Mouse (Mus musculus): Measurements from ENCODE around the gene Rhbdd1. TPM values are rescaled to one million over a fixed set of nuclear protein-coding genes. Genes with fewer than 3 reads are reported as not detected.

Gene Rhbdd1
- polyA plus RNA-seq, 1 experiment from 2014 or later, result 12.7 TPM

- H3K4me1 ChIP-seq (ENCODE audit: control insufficient read depth, insufficient read depth, low read length), result peaks cover 19% of the 10 kb centered on the region
- H3K36me3 ChIP-seq (ENCODE audit: control insufficient read depth, insufficient read depth, low read length), result no peaks in the 10 kb centered on the region
- ATAC-seq, result no peak
- peak overlapping the region; percentile 61; the same call in 1 of the 2 replicates for H3K27ac ChIP-seq (ENCODE audit: low read length)
- H3K9ac ChIP-seq (ENCODE audit: low read depth, low read length), result peak overlapping the region; percentile 76
- 21% methylated on average over 4 of the region's 4 CpGs for WGBS
- H3K4me3 ChIP-seq (ENCODE audit: low read length), result peak overlapping the region; percentile 54
- H3K27me3 ChIP-seq (replicated peaks; ENCODE audit: control insufficient read depth, insufficient read depth, low read length), result no peaks in the 10 kb centered on the region
- H3K4me2 ChIP-seq (ENCODE audit: low read depth, low read length), result peak overlapping the region; percentile 85
- no peaks in the 10 kb centered on the region for H3K9me3 ChIP-seq (ENCODE audit: control insufficient read depth, low read length)
Observed at GRCm38 (mm10) chr1:82284403-82284802, 31.8 kb upstream of the Rhbdd1 start.

- no peak for ATAC-seq
- no peak overlapping the region for H3K27ac ChIP-seq (ENCODE audit: low read length)
- peak overlapping the region; percentile 45 for H3K4me3 ChIP-seq (ENCODE audit: low read length)
- no peaks in the 10 kb centered on the region for H3K36me3 ChIP-seq (ENCODE audit: control insufficient read depth, insufficient read depth, low read length)
- H3K9me3 ChIP-seq (ENCODE audit: control insufficient read depth, low read length), result no peaks in the 10 kb centered on the region
- H3K9ac ChIP-seq (ENCODE audit: low read depth, low read length), result peak overlapping the region; percentile 58
- H3K4me2 ChIP-seq (ENCODE audit: low read depth, low read length), result peak overlapping the region; percentile 52
- peaks cover 24% of the 10 kb centered on the region for H3K4me1 ChIP-seq (ENCODE audit: control insufficient read depth, insufficient read depth, low read length)
- WGBS, result 33% methylated on average over 5 of the region's 5 CpGs
- 0 out of 2 replicates have a peak, but pooled peaks cover 1% of the 10 kb centered on the region for H3K27me3 ChIP-seq (replicated peaks; ENCODE audit: control insufficient read depth, insufficient read depth, low read length)
Observed at GRCm38 (mm10) chr1:82285461-82286189, 30.6 kb upstream of the Rhbdd1 start.

GRCm38 (mm10) chr1:82286190-82287051 is 29.8 kb upstream of the Rhbdd1 start:
- no peaks in the 10 kb centered on the region for H3K9me3 ChIP-seq (ENCODE audit: control insufficient read depth, low read length)
- H3K4me1 ChIP-seq (ENCODE audit: control insufficient read depth, insufficient read depth, low read length), result peaks cover 24% of the 10 kb centered on the region
- 0 out of 2 replicates have a peak, but pooled peaks cover 3% of the 10 kb centered on the region for H3K27me3 ChIP-seq (replicated peaks; ENCODE audit: control insufficient read depth, insufficient read depth, low read length)
- peak overlapping the region; percentile 58 for H3K9ac ChIP-seq (ENCODE audit: low read depth, low read length)
- no peak overlapping the region for H3K27ac ChIP-seq (ENCODE audit: low read length)
- WGBS, result 29% methylated on average over 15 of the region's 15 CpGs
- H3K36me3 ChIP-seq (ENCODE audit: control insufficient read depth, insufficient read depth, low read length), result no peaks in the 10 kb centered on the region
- peak overlapping the region; percentile 52 for H3K4me2 ChIP-seq (ENCODE audit: low read depth, low read length)
- H3K4me3 ChIP-seq (ENCODE audit: low read length), result peak overlapping the region; percentile 45
- ATAC-seq, result no peak

DNA sequence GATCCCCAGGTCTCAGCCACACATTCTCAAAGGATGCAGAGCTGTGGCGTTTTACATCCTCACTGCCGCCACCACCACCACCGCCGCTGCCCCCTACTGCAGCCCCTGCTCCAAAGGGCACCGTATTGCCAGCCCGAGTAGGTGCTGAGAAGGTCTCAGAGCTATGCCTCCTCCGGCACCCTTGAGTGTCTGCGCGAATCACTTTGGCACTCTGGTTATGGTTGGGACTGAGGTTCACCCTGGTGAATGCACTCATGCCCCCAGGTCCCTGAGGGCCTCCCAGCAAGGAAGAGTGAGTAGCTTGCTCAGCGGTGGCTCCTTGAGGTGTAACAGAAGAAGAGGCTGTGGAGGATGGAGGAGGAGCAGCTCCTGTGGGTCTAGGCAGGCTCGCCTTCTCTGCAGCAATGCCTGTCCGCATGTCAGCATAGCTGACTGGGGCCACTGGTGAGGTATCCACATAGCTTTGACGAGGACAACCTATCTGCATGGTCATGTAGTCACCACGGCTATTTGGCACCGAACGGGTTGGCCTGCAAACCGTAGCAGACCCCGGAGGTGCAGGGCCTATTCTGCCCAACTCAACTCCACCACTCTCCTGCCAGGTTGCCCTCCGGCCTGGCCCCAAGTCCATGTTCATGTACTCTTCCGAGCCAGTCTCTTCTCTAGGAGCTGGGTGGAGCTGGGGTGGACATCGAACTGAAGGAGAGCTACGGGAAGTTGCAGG is 29.0 kb upstream of the Rhbdd1 start:
- peak overlapping the region; percentile 45 for H3K4me3 ChIP-seq (ENCODE audit: low read length)
- no peaks in the 10 kb centered on the region for H3K36me3 ChIP-seq (ENCODE audit: control insufficient read depth, insufficient read depth, low read length)
- H3K4me2 ChIP-seq (ENCODE audit: low read depth, low read length), result peak overlapping the region; percentile 52
- no peak overlapping the region for H3K27ac ChIP-seq (ENCODE audit: low read length)
- no peak for ATAC-seq
- no peaks in the 10 kb centered on the region for H3K9me3 ChIP-seq (ENCODE audit: control insufficient read depth, low read length)
- H3K9ac ChIP-seq (ENCODE audit: low read depth, low read length), result peak overlapping the region; percentile 58
- peaks cover 27% of the 10 kb centered on the region for H3K4me1 ChIP-seq (ENCODE audit: control insufficient read depth, insufficient read depth, low read length)
- 69% methylated on average over 22 of the region's 22 CpGs for WGBS
- H3K27me3 ChIP-seq (replicated peaks; ENCODE audit: control insufficient read depth, insufficient read depth, low read length), result 0 out of 2 replicates have a peak, but pooled peaks cover 3% of the 10 kb centered on the region

GRCm38 (mm10) chr1:82287776-82288325 is 28.4 kb upstream of the Rhbdd1 start:
- peak overlapping the region; percentile 52 for H3K4me2 ChIP-seq (ENCODE audit: low read depth, low read length)
- peaks cover 27% of the 10 kb centered on the region for H3K4me1 ChIP-seq (ENCODE audit: control insufficient read depth, insufficient read depth, low read length)
- H3K4me3 ChIP-seq (ENCODE audit: low read length), result peak overlapping the region; percentile 45; the same call in 1 of the 2 replicates
- peak overlapping the region; percentile 58; the same call in 1 of the 2 replicates for H3K9ac ChIP-seq (ENCODE audit: low read depth, low read length)
- ATAC-seq, result no peak
- no peaks in the 10 kb centered on the region for H3K9me3 ChIP-seq (ENCODE audit: control insufficient read depth, low read length)
- 92% methylated on average over 16 of the region's 16 CpGs for WGBS
- H3K27ac ChIP-seq (ENCODE audit: low read length), result no peak overlapping the region
- H3K27me3 ChIP-seq (replicated peaks; ENCODE audit: control insufficient read depth, insufficient read depth, low read length), result 0 out of 2 replicates have a peak, but pooled peaks cover 3% of the 10 kb centered on the region
- H3K36me3 ChIP-seq (ENCODE audit: control insufficient read depth, insufficient read depth, low read length), result no peaks in the 10 kb centered on the region

DNA sequence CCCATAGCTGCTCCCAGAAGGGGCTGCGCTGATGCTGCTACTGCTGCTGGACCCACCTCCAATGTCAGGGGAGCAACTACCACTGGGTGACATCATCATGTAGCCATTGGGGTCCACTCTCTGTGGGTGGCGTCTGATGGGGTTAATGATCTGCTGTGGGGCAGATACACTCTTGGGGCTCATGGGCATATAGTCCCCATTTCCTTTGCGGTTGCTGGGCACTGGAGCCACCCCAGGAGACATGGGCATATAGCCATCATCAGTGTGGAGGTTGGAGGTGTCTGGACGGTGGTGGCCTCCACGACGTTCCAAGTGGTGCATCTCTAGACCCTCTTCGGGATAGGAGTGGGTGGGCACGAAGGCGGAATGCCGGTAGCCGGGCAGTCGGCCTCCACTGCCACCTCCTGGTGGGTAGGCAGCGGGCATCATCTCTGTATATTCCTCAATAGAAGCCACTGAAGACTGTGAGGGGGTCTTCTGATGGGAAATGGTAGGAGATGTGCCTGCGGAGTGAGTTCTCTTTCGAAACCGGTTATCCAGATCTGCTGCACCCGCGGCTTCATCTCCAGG is 27.7 kb upstream of the Rhbdd1 start:
- H3K9ac ChIP-seq (ENCODE audit: low read depth, low read length), result no peak overlapping the region
- no peak overlapping the region for H3K4me3 ChIP-seq (ENCODE audit: low read length)
- ATAC-seq, result no peak

DNA sequence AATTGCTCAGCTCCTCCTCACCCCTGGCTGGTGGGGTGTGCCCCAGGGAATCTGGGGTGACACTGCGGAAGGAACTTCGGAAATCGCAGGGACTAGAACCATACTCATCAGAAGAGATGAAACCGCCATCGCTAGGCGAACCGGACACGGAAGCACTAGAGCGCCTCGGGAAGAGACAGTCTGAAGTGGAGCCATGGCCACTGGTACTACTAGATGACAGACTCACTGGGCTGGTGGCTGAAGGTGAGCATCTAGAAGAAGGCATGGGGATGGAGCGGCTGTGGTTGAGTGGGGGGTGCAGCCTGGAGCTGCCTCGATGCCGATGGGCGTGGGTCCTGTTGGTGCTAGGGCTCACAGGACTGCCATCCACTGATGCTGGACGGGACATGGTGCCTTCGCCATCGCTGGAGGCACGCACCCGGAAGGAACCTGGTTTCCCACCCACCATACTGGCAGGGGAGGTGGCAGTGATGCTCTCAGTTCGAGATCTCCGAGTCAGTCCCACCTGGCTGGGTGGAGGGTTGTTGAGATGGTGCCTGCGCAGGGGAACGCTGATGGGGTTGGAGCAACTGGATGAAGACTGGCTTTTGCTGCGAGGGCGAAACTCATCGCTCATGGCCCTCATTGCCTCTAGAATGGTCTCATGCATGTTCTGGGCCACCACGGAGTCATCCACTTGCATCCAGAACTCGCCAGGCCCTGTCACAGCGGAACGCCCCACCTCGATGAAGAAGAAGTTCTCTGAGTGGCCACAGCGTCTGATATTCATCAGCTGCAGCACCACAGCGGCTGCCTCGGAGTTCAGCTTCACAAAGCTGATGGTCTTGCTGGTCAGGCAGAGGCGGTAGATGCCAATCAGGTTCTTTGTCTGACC is 26.9 kb upstream of the Rhbdd1 start:
- ATAC-seq, result no peak
- H3K9ac ChIP-seq (ENCODE audit: low read depth, low read length), result peak overlapping the region; percentile 75

More for the DNA sequence above, 27.7 kb upstream of the Rhbdd1 start:
- 91% methylated on average over 18 of the region's 18 CpGs for WGBS
- Histone ChIP-seq H3K4me1 (ENCODE audit: control insufficient read depth, insufficient read depth, low read length) (peaks cover 27% of the 10 kb centered on the region), H3K27me3 (replicated peaks; ENCODE audit: control insufficient read depth, insufficient read depth, low read length) (0 out of 2 replicates have a peak, but pooled peaks cover 3% of the 10 kb centered on the region), H3K36me3 (ENCODE audit: control insufficient read depth, insufficient read depth, low read length) (no peaks in the 10 kb centered on the region), H3K9me3 (ENCODE audit: control insufficient read depth, low read length) (no peaks in the 10 kb centered on the region), H3K4me2 (ENCODE audit: low read depth, low read length) (0 out of 2 replicates have a peak overlapping the region, but pooled peaks have one; percentile 52), H3K27ac (ENCODE audit: low read length) (no peak overlapping the region)

More for the DNA sequence above, 26.9 kb upstream of the Rhbdd1 start:
- 0 out of 2 replicates have a peak, but pooled peaks cover 3% of the 10 kb centered on the region for H3K27me3 ChIP-seq (replicated peaks; ENCODE audit: control insufficient read depth, insufficient read depth, low read length)
- no peaks in the 10 kb centered on the region for H3K9me3 ChIP-seq (ENCODE audit: control insufficient read depth, low read length)
- H3K27ac ChIP-seq (ENCODE audit: low read length), result peak overlapping the region; percentile 94
- peak overlapping the region; percentile 59 for H3K4me3 ChIP-seq (ENCODE audit: low read length)
- H3K36me3 ChIP-seq (ENCODE audit: control insufficient read depth, insufficient read depth, low read length), result no peaks in the 10 kb centered on the region
- H3K4me2 ChIP-seq (ENCODE audit: low read depth, low read length), result peak overlapping the region; percentile 93
- H3K4me1 ChIP-seq (ENCODE audit: control insufficient read depth, insufficient read depth, low read length), result peaks cover 27% of the 10 kb centered on the region
- WGBS, result 70% methylated on average over 35 of the region's 35 CpGs
